21 mouse cellular contexts compared by ENCODE assay signal in the genomic region with DNA sequence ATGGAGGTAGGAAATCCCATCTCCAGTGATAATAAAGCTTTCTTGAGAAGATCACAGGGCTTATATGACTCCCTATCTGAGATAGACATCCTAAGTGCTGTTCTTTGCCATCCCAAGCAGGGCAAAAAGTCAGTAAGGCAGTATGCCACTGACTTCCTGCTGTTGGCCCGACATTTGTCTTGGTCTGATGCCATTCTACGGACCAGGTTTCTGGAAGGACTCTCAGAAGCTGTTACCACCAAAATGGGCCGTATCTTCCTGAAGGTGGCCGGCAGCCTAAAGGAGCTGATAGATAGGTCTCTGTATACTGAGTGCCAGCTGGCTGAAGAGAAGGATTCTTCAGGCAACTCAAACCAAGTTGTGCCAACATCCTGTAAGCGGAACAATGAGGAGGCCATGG. TPM values are rescaled to one million over a fixed set of nuclear protein-coding genes. Genes with fewer than 3 reads are reported as not detected.
A peak's percentile ranks its signal among the peaks of the same experiment; 100 is the strongest.
DNase-seq lines count a peak whose midpoint lies in the region; ATAC-seq lines count a peak whose summit lies in the region.
"Had no signal": no experiment of that assay in that cellular context is flagged by ENCODE, and none has a peak within 500 bp of the region (broad histone marks: within the 10 kb centered on the region; RNA-seq: fewer than 3 reads in every experiment).

No protein-coding gene starts in this region.

- no peak for ATAC-seq in cerebellum, adult (ENCODE audit: insufficient number of reproducible peaks, low FRiP score, low TSS enrichment)
- ATAC-seq: activated CD4-positive, CD25-positive, alpha-beta regulatory T cell, adult 4 months; CD4-positive, CD25-positive, alpha-beta regulatory T cell, adult 4 months; Patski had no signal

- peak; percentile 21 for DNase-seq in adrenal gland, postnatal 10 days
- DNase-seq in adrenal gland, adult 8-10 months, result no peak
- DNase-seq in adrenal gland, postnatal 14 days, result peak; percentile 16
- no peak for DNase-seq in adrenal gland, postnatal 4 days (ENCODE audit: low spot score in 2 of 2)
- DNase-seq in cerebellum, postnatal 10 days, result peak; percentile 69 to 75
- no peak for DNase-seq in cerebellum, adult 11-12 months
- peak; percentile 47 to 75 for DNase-seq in cerebellum, postnatal 14 days
- DNase-seq: adrenal gland, adult 2 months; adrenal gland, postnatal 25 days; B cell, adult 2 months; cerebellum, adult 11 months; cerebellum, adult 8-10 months; cerebellum, adult 9-10 months; cerebellum, adult 9-11 months had no signal

RNA-seq across cellular contexts. Expression of gene Rtl9, which starts 3.8 kb away (rescaled TPM):
- total RNA-seq in adrenal gland, postnatal 10 days (2021), result 1 to 10 TPM in 1 of 2 experiments, under 1 TPM in 1; 0.60 to 1.3 TPM
- total RNA-seq in adrenal gland, adult 8-10 months (2022), result under 1 TPM; 0.09 to 0.19 (median 0.13) TPM
- total RNA-seq in adrenal gland, postnatal 14 days (2021), result 0.15 and 0.30 TPM in 2 replicates
- 1 to 10 TPM; 1.2 to 1.4 TPM for total RNA-seq in adrenal gland, postnatal 4 days (2021)
- total RNA-seq: adrenal gland, postnatal 25 days; ES-E14; G1E; MEL had no signal

Comparison
In these comparisons a context has a peak if more than half of its experiments do, and no peak if none do; other contexts are left out.
1. DNase-seq: peak in adrenal gland, postnatal 10 days (single experiment), adrenal gland, postnatal 14 days (single experiment), cerebellum, postnatal 10 days (2 of 2) and cerebellum, postnatal 14 days (2 of 2); none in adrenal gland, adult 8-10 months (single experiment), adrenal gland, postnatal 4 days (0 of 2) and cerebellum, adult 11-12 months (single experiment).